Mouse (Mus musculus) layer of hippocampus, postnatal 14 days (tissue): ENCODE measurements around the gene Slc39a11. TPM values are rescaled to one million over a fixed set of nuclear protein-coding genes. Genes with fewer than 3 reads are reported as not detected.

Experiments used
- DNase-seq, 2 experiments: peaks; one replicate each; pipeline ENCODE4 v3.0.0; 2021 to 2022; ENCODE audit warnings: low spot score in 2 of 2, mixed read lengths in 1 of 2
- total RNA-seq, 2 experiments: library from RNA; stranded (reverse); gene quantifications; 2 replicates each; pipeline ENCODE4 v1.2.3; 2021

Slc39a11 gene
- total RNA-seq, 2 experiments from 2014 or later: 22.0 to 27.0 TPM

DNA sequence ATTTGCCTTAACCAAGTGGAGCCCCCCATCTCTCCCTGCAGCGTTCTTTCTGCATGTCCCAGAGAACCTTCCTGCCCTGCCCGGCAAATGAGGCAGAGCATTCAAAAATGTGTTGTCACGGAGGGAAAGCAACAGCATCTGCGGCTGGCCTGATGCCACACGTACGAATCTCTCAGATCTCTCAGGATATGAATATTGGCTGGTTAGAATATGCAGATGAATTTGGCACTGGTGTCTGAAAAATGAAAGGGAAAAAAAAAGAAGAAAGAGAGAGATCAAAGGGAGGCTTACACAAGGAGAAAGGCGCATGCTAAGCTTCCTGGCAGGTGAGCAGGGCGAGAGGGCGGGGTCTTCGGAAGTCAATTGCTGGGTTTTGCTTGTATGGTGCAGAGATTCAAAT, 443.8 kb downstream of the Slc39a11 start:
- DNase-seq: no peak

DNA sequence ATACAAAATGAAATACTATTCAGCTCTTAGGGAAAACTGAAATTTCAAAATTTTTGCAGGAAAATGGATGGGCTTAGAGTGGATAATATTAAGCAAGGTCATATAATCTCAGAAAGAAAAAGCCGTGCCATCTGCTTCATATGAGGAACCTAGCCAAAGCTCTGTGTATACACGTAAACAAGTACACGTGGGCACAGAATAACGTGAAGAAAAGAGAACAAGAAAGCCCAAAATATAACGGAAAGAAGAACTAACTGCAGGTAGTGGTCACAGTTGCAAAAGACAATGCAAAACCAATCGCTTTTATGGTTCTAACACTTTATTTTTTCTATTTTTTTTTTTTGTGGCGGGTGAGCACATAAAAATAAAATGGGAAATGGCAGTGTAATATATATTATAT, 446.9 kb downstream of the Slc39a11 start:
- no peak for DNase-seq

DNA sequence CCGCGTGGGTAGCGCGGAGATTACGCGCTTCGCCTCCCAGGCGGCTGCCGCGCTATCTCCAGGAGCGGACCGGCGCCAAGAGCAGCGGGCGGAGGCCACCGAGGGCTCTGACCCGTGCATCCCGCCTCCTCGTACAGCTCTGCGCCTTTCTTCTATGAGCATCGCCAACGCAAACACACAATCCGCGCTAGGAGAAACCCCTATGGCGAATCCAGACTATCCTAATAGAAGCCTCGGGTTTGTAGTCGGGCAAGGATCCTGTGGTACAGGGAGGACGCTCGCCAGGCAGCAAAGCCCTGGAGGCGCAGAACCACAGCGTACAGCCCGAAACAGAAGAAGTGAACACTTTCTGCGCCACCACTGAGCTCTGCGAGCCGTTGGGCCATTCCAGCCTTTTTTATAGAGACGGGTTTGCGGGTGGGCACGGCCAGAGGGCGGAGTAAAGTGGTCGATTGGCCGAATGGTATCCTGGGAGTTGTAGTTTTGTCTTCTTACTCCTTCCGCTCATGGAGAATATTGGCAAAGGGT, 448.3 kb downstream of the Slc39a11 start:
- DNase-seq: peak; percentile 93 to 97

- no peak for DNase-seq
Measured at GRCm38 (mm10) chr11:113200901-113201300, 449.0 kb downstream of the Slc39a11 start.

GRCm38 (mm10) chr11:113198586-113198985, 451.3 kb downstream of the Slc39a11 start:
- no peak for DNase-seq

DNA sequence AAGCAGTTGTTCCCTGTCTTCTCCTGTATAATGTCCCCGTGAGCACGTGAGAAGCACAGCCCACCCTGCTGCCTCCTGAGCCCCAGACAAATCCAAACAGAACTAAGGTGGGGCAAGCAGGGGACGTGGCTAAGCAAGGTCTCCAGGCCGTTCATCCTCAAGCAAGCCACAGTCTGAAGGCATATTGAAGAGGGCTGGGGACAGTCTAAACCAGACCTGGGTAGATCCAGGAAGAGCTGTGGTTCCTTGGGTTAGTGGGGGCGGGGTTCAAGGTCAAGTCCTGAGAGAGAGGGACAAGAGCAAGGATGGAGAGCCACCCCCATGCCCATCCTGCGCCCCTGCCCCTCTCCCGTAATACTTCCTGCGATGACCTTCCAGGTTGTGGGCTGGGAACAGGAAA, 452.3 kb downstream of the Slc39a11 start:
- DNase-seq: no peak

DNA sequence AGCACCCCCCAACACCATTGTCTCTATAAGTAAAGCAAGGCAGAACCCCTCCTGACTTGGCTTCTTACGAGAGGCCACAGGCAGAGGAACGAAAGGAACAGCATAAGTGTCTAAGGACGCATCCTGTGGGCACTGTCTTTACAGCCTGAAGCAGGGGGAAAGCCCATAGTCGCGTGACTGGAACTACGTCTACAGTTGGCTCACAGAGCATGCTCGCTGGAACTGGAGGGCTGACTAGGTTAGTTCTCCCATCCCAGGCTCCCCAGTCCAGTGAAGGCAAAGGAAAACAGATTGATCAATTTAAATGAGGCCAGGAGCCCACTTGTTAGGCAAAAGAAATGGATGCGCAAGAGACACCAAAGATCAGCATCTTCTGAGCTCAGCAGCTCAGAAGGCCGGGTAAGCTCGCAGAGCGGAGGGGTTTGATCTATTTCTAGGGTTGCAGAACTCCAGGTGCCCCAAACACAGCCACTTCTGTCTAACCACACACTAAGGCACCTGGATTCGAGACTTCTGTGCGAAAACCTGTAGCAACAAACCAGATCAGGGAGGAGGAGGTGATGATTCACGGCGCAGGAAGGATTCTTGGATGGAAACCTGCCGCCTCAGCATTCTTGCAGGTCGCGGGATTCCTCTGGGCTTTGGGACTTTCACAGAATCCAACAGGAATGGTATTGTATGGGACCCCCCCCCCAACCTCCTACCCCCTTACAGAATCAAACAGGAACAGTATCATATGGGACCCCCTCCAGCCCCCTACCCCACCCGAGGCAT, 453.5 kb downstream of the Slc39a11 start:
- no peak for DNase-seq

Other genes with a start within 250 kb of the Slc39a11 start
- 10 to 100 TPM; 32.9 to 35.8 TPM for gene Sstr2, start 30.7 kb downstream of the Slc39a11 start, total RNA-seq
- gene Cog1, start 910 bp downstream of the Slc39a11 start, total RNA-seq: 10 to 100 TPM; 42.5 to 46.2 TPM
- gene Fam104a, start 34.1 kb upstream of the Slc39a11 start, total RNA-seq: 10 to 100 TPM; 24.5 to 24.7 TPM
- gene D11Wsu47e, start 34.3 kb upstream of the Slc39a11 start, total RNA-seq: 10 to 100 TPM; 12.7 to 13.5 TPM
- gene Cpsf4l, start 59.9 kb upstream of the Slc39a11 start, total RNA-seq: not detected
- 10 to 100 TPM; 42.1 to 46.9 TPM for gene Cdc42ep4, start 101.8 kb upstream of the Slc39a11 start, total RNA-seq